Mouse (Mus musculus) mesoderm, embryonic 11.5 days (tissue): ENCODE results near the gene Efcab11.

Experiments used
- DNase-seq: peaks from one replicate; pipeline ENCODE4 v3.0.0-alpha.2; 2012; ENCODE audit warnings: low read depth, low spot score

Efcab11 gene

GRCm38 (mm10) chr12:99685451-99686100 is 198.7 kb downstream of the Efcab11 start:
- no peak for DNase-seq

DNA sequence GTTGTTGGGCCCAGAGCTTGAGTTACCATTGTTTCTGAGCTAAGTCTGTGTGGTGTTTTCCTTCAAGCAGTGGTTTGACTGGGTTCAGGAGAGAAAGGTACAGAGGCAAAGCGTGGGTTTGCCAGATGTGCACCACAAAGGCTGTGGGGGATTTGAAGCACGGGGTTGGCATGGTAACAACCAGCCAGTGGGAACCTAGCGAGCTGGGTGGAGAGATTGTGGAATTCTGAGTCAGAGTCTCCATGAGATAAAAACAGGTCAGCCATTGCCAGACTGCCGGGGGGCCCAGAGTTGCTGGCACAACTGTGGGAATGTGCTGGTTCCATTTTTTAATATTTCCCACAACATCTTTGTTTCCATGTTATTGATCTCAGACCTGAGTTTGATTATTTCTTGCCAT is 202.6 kb downstream of the Efcab11 start:
- DNase-seq, result no peak

DNA sequence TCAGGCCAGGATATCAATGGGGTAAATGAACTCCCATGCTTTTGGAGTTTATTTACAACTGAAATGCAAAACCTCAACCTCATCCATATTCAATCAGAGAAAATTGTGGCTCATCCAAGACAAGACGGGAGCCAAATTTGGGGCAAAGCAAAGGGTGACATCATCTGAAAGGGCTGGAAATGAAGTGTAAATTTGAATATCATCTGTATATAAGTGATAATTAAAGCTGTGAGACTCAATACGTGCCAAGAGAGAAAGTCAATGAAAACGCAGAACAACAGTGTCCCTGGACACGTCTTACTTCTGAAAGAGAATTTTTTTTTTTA is 212.4 kb downstream of the Efcab11 start:
- DNase-seq, result no peak

GRCm38 (mm10) chr12:99671162-99671865 is 212.9 kb downstream of the Efcab11 start:
- no peak for DNase-seq

GRCm38 (mm10) chr12:99670762-99671152 is 213.5 kb downstream of the Efcab11 start:
- no peak for DNase-seq

- no peak for DNase-seq
Observed at GRCm38 (mm10) chr12:99669976-99670761, 214.1 kb downstream of the Efcab11 start.

- no peak for DNase-seq
Observed at GRCm38 (mm10) chr12:99654991-99655880, 229.0 kb downstream of the Efcab11 start.

DNA sequence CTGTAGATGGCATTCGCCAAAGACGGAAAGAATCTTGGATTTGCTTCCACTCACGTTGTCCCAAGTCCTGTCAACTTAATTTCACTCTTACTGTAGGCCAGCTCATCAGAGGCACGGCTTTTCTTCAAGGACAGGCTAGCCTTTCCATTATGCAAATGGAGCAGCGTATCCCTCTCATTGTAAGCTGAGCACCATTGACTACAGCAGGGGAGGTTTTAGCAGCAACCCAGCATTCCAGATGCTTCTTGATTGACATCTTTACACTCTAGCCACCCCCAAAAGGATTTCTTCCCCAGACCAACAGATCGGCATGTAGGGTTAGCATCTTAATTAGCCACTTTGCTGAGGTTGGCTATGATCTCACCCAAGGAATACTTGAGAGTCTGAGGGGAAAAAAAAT is 231.8 kb downstream of the Efcab11 start:
- DNase-seq, result no peak

GRCm38 (mm10) chr12:99649732-99650131 is 234.5 kb downstream of the Efcab11 start:
- no peak for DNase-seq

GRCm38 (mm10) chr12:99648781-99649180 is 235.5 kb downstream of the Efcab11 start:
- DNase-seq, result no peak

DNA sequence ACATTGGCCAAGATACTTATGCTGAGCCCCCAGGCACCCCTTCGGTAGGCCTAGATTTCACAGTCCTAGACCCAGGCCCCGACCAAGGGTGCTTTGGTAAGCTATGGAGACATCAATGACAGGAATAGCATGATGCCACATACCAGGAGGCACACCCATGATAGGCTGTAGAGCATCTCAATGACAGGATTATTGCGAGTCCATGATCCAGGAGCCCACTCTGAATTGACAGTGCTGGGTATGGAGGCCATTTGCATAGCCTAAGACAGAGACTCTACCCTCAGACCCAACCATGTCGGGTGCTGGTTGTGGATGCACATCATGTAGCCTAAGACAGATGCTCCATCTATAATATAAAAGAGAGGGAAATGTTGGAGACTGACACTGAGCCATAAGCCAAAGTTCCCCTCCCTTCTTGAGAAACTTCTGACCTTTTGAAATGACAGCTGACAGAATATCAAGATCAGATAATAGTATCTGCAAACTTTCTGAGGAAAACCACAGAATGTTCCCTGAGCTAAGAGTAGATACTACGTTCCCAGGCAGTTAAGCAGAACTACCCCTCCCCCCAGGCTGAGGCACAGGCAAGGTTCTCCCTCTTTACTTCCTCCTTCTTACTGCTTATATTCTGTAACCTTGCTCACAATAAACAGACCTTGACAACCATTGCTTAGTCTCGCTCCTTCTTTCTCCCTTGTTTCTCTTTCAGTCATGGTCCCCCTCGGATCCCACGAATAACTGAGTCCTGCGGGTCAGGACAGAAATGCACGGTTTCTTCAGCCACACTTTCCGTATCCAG is 237.5 kb downstream of the Efcab11 start:
- DNase-seq, result no peak

DNA sequence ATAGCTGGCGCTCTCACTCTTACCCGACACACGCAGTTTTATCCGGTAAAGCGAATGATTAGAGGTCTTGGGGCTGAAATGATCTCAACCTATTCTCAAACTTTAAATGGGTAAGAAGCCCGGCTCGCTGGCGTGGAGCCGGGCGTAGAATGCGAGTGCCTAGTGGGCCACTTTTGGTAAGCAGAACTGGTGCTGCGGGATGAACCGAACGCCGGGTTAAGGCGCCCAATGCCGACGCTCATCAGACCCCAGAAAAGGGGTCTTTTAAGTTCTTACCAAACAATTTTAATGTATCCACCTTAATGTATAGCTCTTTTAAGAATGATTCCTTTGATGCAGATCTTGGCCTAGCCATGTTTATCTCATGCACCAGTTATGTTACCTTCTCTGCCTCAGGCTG is 238.8 kb downstream of the Efcab11 start:
- DNase-seq, result no peak

DNA sequence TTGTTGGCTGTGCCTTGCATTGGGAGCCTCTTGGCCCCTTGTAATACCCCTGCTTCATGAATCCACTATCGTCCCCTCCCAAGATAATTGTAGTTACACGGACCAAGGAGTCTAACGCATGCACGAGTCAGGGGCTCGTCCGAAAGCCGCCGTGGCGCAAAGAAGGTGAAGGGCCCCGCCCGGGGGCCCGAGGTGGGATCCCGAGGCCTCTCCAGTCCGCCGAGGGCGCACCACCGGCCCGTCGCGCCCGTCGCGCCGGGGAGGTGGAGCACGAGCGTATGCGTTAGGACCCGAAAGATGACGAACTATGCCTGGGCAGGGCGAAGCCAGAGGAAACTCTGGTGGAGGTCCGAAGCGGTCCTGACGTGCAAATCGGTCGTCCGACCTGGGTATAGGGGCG is 239.3 kb downstream of the Efcab11 start:
- DNase-seq, result no peak
